Mouse (Mus musculus): ENCODE results near the gene Fdps.

The Fdps gene

GRCm38 (mm10) chr3:89101812-89102494 is at the start of gene Fdps:
TSS of gene Fdps (minus strand) at chr3:89101959.
- peak; percentile 99 for DNase-seq

GRCm38 (mm10) chr3:89148567-89148966 is 46.8 kb upstream of the Fdps start:
- no peak for DNase-seq

- no peak for DNase-seq
Measured at GRCm38 (mm10) chr3:89147979-89148311, 46.2 kb upstream of the Fdps start.

GRCm38 (mm10) chr3:89147101-89147978 is 45.6 kb upstream of the Fdps start:
- DNase-seq = no peak

GRCm38 (mm10) chr3:89145566-89145965 is 43.8 kb upstream of the Fdps start:
- no peak for DNase-seq

- DNase-seq = no peak
Measured at GRCm38 (mm10) chr3:89144821-89145220, 43.1 kb upstream of the Fdps start.

GRCm38 (mm10) chr3:89136365-89136764 is 34.6 kb upstream of the Fdps start:
- DNase-seq = no peak

- no peak for DNase-seq
Measured at GRCm38 (mm10) chr3:89135958-89136357, 34.2 kb upstream of the Fdps start, which contains the start of gene Pklr. TSS of gene Pklr (plus strand) at chr3:89136142.

- DNase-seq = no peak
Measured at GRCm38 (mm10) chr3:89133752-89134151, 32.0 kb upstream of the Fdps start.

- no peak for DNase-seq
Measured at GRCm38 (mm10) chr3:89133063-89133450, 31.3 kb upstream of the Fdps start.

GRCm38 (mm10) chr3:89132285-89133062 is 30.7 kb upstream of the Fdps start:
- peak; percentile 34 for DNase-seq

GRCm38 (mm10) chr3:89131816-89132215 is 30.1 kb upstream of the Fdps start:
- peak; percentile 82 for DNase-seq

GRCm38 (mm10) chr3:89129908-89130307 is 28.1 kb upstream of the Fdps start:
- no peak for DNase-seq

GRCm38 (mm10) chr3:89125981-89126380 is 24.2 kb upstream of the Fdps start:
- DNase-seq = no peak

- no peak for DNase-seq
Measured at GRCm38 (mm10) chr3:89124241-89124640, 22.5 kb upstream of the Fdps start.

- no peak for DNase-seq
Measured at GRCm38 (mm10) chr3:89123313-89123712, 21.6 kb upstream of the Fdps start.

- DNase-seq = no peak
Measured at GRCm38 (mm10) chr3:89115522-89115921, 13.8 kb upstream of the Fdps start.

- no peak for DNase-seq
Measured at GRCm38 (mm10) chr3:89113058-89113457, 11.3 kb upstream of the Fdps start.

- no peak for DNase-seq
Measured at GRCm38 (mm10) chr3:89108146-89108545, 6.4 kb upstream of the Fdps start.

GRCm38 (mm10) chr3:89107545-89107944 is 5.8 kb upstream of the Fdps start:
- DNase-seq = no peak

GRCm38 (mm10) chr3:89106881-89107280 is 5.1 kb upstream of the Fdps start:
- DNase-seq = no peak

GRCm38 (mm10) chr3:89103291-89103595 is 1.5 kb upstream of the Fdps start:
- no peak for DNase-seq

GRCm38 (mm10) chr3:89102495-89103290 is 934 bp upstream of the Fdps start:
- DNase-seq = no peak
